Mouse (Mus musculus) heart, postnatal 0 days (tissue): ENCODE results near the gene Mrs2. TPM values are rescaled to one million over a fixed set of nuclear protein-coding genes. Genes with fewer than 3 reads are reported as not detected.
A peak's percentile ranks its signal among the peaks of the same experiment; 100 is the strongest.
"Not testable (repeated sequence)": the region's sequence is repeated elsewhere in the genome, so short reads cannot be mapped to it uniquely, and the experiment has no call there.

Source experiments
- ATAC-seq: fragments of 200-750 bp; cut with Nextera tagmentation; 2 replicates; pipeline ENCODE4 v1.8.0; 2017; ENCODE audit warnings: low read depth, moderate number of reproducible peaks, moderate library complexity; ENCODE audit not compliant: insufficient read depth
- DNase-seq: peaks from one replicate; pipeline ENCODE4 v3.0.0-alpha.2; 2016; ENCODE audit warnings: low spot score
- H3K27ac ChIP-seq: fragments of 300-500 bp; sonication (generic); 2 replicates; pipeline ENCODE4 v1.5.1; 2014; ENCODE audit warnings: low read depth, mild to moderate bottlenecking
- H3K27me3 ChIP-seq: fragments of 300-500 bp; sonication (generic); 2 replicates; pipeline ENCODE4 v1.6.1; 2014; ENCODE audit warnings: low read length, mixed read lengths; ENCODE audit not compliant: control insufficient read depth, insufficient read depth
- H3K36me3 ChIP-seq: fragments of 300-500 bp; sonication (generic); replicated peaks from 2 replicates; pipeline ENCODE4 v1.6.1; 2014; ENCODE audit warnings: low read length, mixed read lengths; ENCODE audit not compliant: control insufficient read depth, insufficient read depth
- H3K4me1 ChIP-seq: fragments of 300-500 bp; sonication (generic); 2 replicates; pipeline ENCODE4 v1.6.1; 2014; ENCODE audit warnings: antibody characterized with exemption; ENCODE audit not compliant: control insufficient read depth, insufficient read depth
- H3K4me2 ChIP-seq: fragments of 300-500 bp; sonication (generic); 2 replicates; pipeline ENCODE4 v1.6.1; 2014; ENCODE audit warnings: low read depth, mild to moderate bottlenecking, low read length, moderate library complexity
- H3K4me3 ChIP-seq: fragments of 300-500 bp; sonication (generic); 2 replicates; pipeline ENCODE4 v1.5.1; 2014; ENCODE audit warnings: low read depth, low read length
- H3K9ac ChIP-seq: fragments of 300-500 bp; sonication (generic); replicated peaks from 2 replicates; pipeline ENCODE4 v1.6.1; 2014; ENCODE audit warnings: low read depth, low read length, mixed read lengths
- H3K9me3 ChIP-seq: fragments of 300-500 bp; sonication (generic); replicated peaks from 2 replicates; pipeline ENCODE4 v1.6.1; 2016; ENCODE audit warnings: low read length; ENCODE audit not compliant: control insufficient read depth
- CTCF ChIP-seq: IDR thresholded peaks from 2 replicates; pipeline ENCODE4 v1.5.1; 2016; ENCODE audit warnings: antibody characterized with exemption, control low read depth, low read depth
- EP300 ChIP-seq: IDR thresholded peaks from 2 replicates; pipeline ENCODE4 v1.6.1; 2016; ENCODE audit warnings: antibody characterized with exemption, low read depth
- WGBS: fragments of 180-500 bp; shearing (Covaris S2); extraction: QIAGEN DNeasy Blood & Tissue Kit; methylation state at CpG from one replicate; pipeline ENCODE4 v1.1.7; 2014; 5-methylcytosine and 5-hydroxymethylcytosine counted together
- polyA plus RNA-seq: library from polyadenylated mRNA; unstranded; fragments of >200 nt; fragmentation: Nextera tagmentation; extraction: Ambion mirVana; gene quantifications from 2 replicates; pipeline ENCODE4 v1.2.1, GENCODE M21; 2015
- total RNA-seq: library from RNA; depleted of rRNA; stranded (reverse); fragments of >200 nt; gene quantifications from 2 replicates; pipeline ENCODE4 v1.2.3, GENCODE M21; 2014; ENCODE audit warnings: low replicate concordance

Gene Mrs2
- total and polyA plus RNA-seq, 2 experiments from 2014 or later: 13.0 to 19.1 TPM

- ATAC-seq: no peak
- 74% methylated on average over 5 of the region's 5 CpGs for WGBS
These were observed 42.3 kb downstream of the Mrs2 start for GRCm38 (mm10) chr13:24977820-24978342.

GRCm38 (mm10) chr13:24976384-24976783 is 43.8 kb downstream of the Mrs2 start:
- Histone ChIP-seq H3K9ac (no peak overlapping the region), H3K4me3 (no peak overlapping the region), H3K27me3 (no peaks in the 10 kb centered on the region), H3K27ac (no peak overlapping the region), H3K9me3 (no peaks in the 10 kb centered on the region), H3K4me1 (no peaks in the 10 kb centered on the region), H3K4me2 (no peak overlapping the region), H3K36me3 (no peaks in the 10 kb centered on the region)
- WGBS: 65% methylated on average over 4 of the region's 4 CpGs
- no peak for TF ChIP-seq EP300
- TF ChIP-seq CTCF: no peak
- DNase-seq (no peak), ATAC-seq (no peak)

More at GRCm38 (mm10) chr13:24977820-24978342, 42.3 kb downstream of the Mrs2 start:
- H3K4me3 ChIP-seq: no peak overlapping the region
- no peaks in the 10 kb centered on the region for H3K27me3 ChIP-seq
- no peak for DNase-seq
- no peak overlapping the region for H3K9ac ChIP-seq
- H3K36me3 ChIP-seq: no peaks in the 10 kb centered on the region
- no peak overlapping the region for H3K27ac ChIP-seq
- H3K9me3 ChIP-seq: no peaks in the 10 kb centered on the region
- no peak for TF ChIP-seq EP300
- TF ChIP-seq CTCF: no peak
- H3K4me2 ChIP-seq: no peak overlapping the region
- H3K4me1 ChIP-seq: 0 out of 2 replicates have a peak, but pooled peaks cover 3% of the 10 kb centered on the region

GRCm38 (mm10) chr13:24971776-24972175 is 48.4 kb downstream of the Mrs2 start:
- H3K4me2 ChIP-seq, DNase-seq, H3K27ac ChIP-seq, H3K27me3 ChIP-seq, ATAC-seq, H3K9ac ChIP-seq, H3K36me3 ChIP-seq, H3K9me3 ChIP-seq, H3K4me3 ChIP-seq, H3K4me1 ChIP-seq: not testable (repeated sequence)
- 83% methylated on average over 3 of the region's 3 CpGs for WGBS

GRCm38 (mm10) chr13:24965846-24966201 is 54.4 kb downstream of the Mrs2 start:
- TF ChIP-seq CTCF (no peak), EP300 (no peak)
- no peak overlapping the region for H3K27ac ChIP-seq
- H3K27me3 ChIP-seq: no peaks in the 10 kb centered on the region
- peaks cover 9% of the 10 kb centered on the region; the same call in 1 of the 2 replicates for H3K4me1 ChIP-seq
- no peaks in the 10 kb centered on the region for H3K36me3 ChIP-seq
- no peak overlapping the region; the same call in 1 of the 2 replicates for H3K9ac ChIP-seq
- whole genome bisulfite sequencing: 25% methylated on average over 5 of the region's 5 CpGs
- DNase-seq: no peak
- H3K4me2 ChIP-seq: peak overlapping the region; percentile 63
- H3K4me3 ChIP-seq: peak overlapping the region; percentile 51
- no peaks in the 10 kb centered on the region for H3K9me3 ChIP-seq
- ATAC-seq: no peak; the same call in 1 of the 2 replicates

- WGBS: 13% methylated on average over 15 of the region's 15 CpGs
- Histone ChIP-seq H3K9ac (no peak overlapping the region; the same call in 1 of the 2 replicates), H3K27ac (no peak overlapping the region), H3K9me3 (no peaks in the 10 kb centered on the region), H3K4me1 (peaks cover 9% of the 10 kb centered on the region; the same call in 1 of the 2 replicates), H3K4me3 (peak overlapping the region; percentile 51), H3K27me3 (no peaks in the 10 kb centered on the region), H3K4me2 (peak overlapping the region; percentile 63), H3K36me3 (no peaks in the 10 kb centered on the region)
- DNase-seq (no peak), ATAC-seq (no peak)
- TF ChIP-seq EP300: no peak
- TF ChIP-seq CTCF: no peak
These were observed 54.9 kb downstream of the Mrs2 start for GRCm38 (mm10) chr13:24965130-24965845.
